Mouse (Mus musculus): ENCODE data around the gene Arsk.

- TF ChIP-seq CTCF (IDR thresholded peaks at IDR 0.05; ENCODE audit: borderline replicate concordance, insufficient read depth, low read depth, low read length) (no peak), POLR2A (IDR thresholded peaks at IDR 0.05; ENCODE audit: borderline replicate concordance, insufficient read depth, low read length) (no peak)
Observed at GRCm38 (mm10) chr13:76059591-76059990, 38.9 kb downstream of the Arsk start.

All from cerebellum, adult 2 months (tissue).